Mouse (Mus musculus) skeletal muscle tissue, postnatal 0 days (tissue): ENCODE data around the gene Zfp324. TPM values are rescaled to one million over a fixed set of nuclear protein-coding genes. Genes with fewer than 3 reads are reported as not detected.

Source experiments
- polyA plus RNA-seq: library from polyadenylated mRNA; unstranded; fragments of >200 nt; fragmentation: Nextera tagmentation; extraction: Ambion mirVana; gene quantifications from 2 replicates; pipeline ENCODE4 v1.2.1, GENCODE M21; 2015

Zfp324 gene
- 3.5 and 3.7 TPM in 2 replicates for polyA plus RNA-seq

GRCm38 (mm10) chr7:12965678-12966091 lies at the start of gene Zfp324:
TSS of gene Zfp324 (plus strand) at chr7:12965838.

DNA sequence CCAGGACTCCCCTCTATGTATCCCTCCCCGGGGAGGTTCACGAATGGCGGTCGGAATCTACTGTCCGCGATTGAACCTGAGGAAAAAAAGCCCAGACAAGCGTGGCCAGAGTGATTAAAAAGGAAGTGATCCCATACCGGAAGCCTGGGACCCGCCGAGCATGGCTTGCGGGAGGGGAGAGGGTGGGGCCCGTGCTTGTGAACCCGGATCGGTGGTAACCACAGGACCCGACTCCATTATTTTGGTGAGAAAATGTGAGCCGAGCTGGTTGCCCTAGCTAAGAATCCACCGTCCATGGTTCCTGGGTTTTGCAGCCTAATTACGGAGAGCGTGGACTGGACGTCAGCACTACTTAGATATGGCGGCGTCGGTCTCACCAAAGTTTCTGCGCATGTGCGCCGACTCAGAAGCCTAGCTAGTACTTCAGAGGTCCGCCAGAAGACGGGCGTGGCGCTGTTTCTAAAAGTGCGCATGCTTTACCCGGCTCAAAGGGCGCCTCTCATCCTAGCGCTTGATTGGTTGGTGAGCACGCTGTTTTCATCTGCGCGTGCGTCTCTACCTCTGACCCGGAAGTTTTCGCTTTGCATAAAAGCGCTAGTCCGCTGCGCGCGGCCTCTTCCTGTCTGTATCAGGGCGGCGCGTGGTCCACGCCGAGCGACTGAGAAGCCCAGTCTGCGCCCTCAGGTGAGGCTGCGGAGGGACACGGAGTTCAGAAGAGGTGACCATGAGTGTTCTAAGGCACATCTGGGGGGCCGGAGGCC lies 43.8 kb upstream of the Zfp324 start, which contains the start of gene Rps5:
Rps5 (plus strand) TSS at position 586 of the 761 bp plus-strand sequence.

DNA sequence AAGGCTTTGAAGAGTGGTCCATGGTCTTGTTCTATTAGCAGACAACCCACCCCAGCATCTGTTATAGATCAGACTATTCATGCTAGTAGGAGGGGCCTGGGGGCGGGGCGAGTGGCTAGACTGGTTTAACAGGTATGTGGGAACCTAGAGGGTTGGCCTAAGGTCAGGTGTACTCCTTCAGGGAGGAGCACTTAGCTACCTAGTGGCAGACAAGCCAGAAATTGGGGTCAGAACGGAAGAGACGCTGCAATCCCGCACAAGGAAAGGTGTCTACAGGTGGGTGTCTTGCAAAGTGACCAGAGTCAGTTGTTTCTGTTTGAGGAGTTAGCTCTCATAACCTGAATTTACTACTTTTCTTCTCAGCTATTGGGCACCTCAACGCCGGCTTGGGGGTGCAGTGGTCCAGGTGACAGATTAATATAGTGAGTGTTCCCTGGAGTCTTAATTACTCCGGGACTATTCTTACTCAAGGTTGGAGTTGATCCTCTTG lies 38.4 kb upstream of the Zfp324 start, which contains the start of gene Rnf225:
Rnf225 (plus strand) TSS at position 226 of the 490 bp plus-strand sequence.

GRCm38 (mm10) chr7:12977682-12978389 lies 12.2 kb downstream of the Zfp324 start, which contains the start of gene Zfp446:
TSS of gene Zfp446 (plus strand) at chr7:12977848.

GRCm38 (mm10) chr7:12998053-12998452 lies 32.4 kb downstream of the Zfp324 start, which contains the start of gene Slc27a5:
TSS of gene Slc27a5 (minus strand) at chr7:12998192.

DNA sequence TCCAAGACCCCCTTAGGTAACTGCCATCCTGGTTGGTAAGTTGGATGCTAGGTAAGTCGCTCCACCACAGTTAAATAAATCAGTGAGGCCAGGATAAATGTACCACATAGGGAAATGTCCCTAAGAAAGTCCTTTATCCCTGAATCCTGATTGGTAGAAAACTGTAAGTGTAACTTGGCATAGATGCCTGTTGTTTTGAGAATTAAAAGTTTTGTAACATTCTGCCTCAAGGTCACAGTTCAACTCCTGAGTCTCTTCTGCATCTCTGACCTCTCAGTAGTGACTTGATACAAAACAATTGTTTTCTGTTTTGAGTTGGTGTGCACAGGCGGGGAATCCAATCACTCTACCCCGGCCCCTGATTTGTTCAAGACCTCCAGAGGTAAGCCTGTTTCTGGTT lies 33.2 kb downstream of the Zfp324 start, which contains the start of gene Trim28:
Trim28 (plus strand) TSS at position 264 of the 400 bp plus-strand sequence.

GRCm38 (mm10) chr7:13010005-13010908 lies 44.6 kb downstream of the Zfp324 start, which contains the start of gene Zbtb45:
TSS of gene Zbtb45 (minus strand) at chr7:13010034.

Other genes with a start within 250 kb of the Zfp324 start
- not detected in 2 replicates for gene Vmn2r56, start 230.8 kb upstream of the Zfp324 start, polyA plus RNA-seq
- gene Zscan18, start 162.2 kb upstream of the Zfp324 start, polyA plus RNA-seq: 5.5 and 6.5 TPM in 2 replicates
- gene Zfp329, start 147.0 kb upstream of the Zfp324 start, polyA plus RNA-seq: 6.8 and 7.2 TPM in 2 replicates
- 15.4 and 16.0 TPM in 2 replicates for gene Zfp110, start 131.1 kb upstream of the Zfp324 start, polyA plus RNA-seq
- 1.4 and 1.6 TPM in 2 replicates for gene Zfp128, start 84.7 kb upstream of the Zfp324 start, polyA plus RNA-seq
- gene Zscan22, start 68.0 kb upstream of the Zfp324 start, polyA plus RNA-seq: 3.4 and 3.5 TPM in 2 replicates
- 512 and 672 TPM in 2 replicates for gene Rps5, start 43.5 kb upstream of the Zfp324 start, polyA plus RNA-seq
- 0.15 and 1.4 TPM in 2 replicates for gene Rnf225, start 38.4 kb upstream of the Zfp324 start, polyA plus RNA-seq
- 2.3 and 2.8 TPM in 2 replicates for gene Zfp446, start 12.0 kb downstream of the Zfp324 start, polyA plus RNA-seq
- 0.28 TPM in 1 of 2 replicates, not detected in the other for gene Slc27a5, start 32.4 kb downstream of the Zfp324 start, polyA plus RNA-seq
- 76.9 and 85.0 TPM in 2 replicates for gene Trim28, start 33.3 kb downstream of the Zfp324 start, polyA plus RNA-seq
- gene Zbtb45, start 44.2 kb downstream of the Zfp324 start, polyA plus RNA-seq: 8.3 and 8.9 TPM in 2 replicates
- gene Chmp2a, start 69.0 kb downstream of the Zfp324 start, polyA plus RNA-seq: 150 and 176 TPM in 2 replicates
- gene Ube2m, start 72.4 kb downstream of the Zfp324 start, polyA plus RNA-seq: 117 and 128 TPM in 2 replicates
- gene Mzf1, start 88.9 kb downstream of the Zfp324 start, polyA plus RNA-seq: 0.94 and 0.99 TPM in 2 replicates
- gene Vmn1r85, start 129.3 kb downstream of the Zfp324 start, polyA plus RNA-seq: not detected in 2 replicates
- not detected in 2 replicates for gene Vmn1r86, start 154.1 kb downstream of the Zfp324 start, polyA plus RNA-seq
- not detected in 2 replicates for gene Vmn1r87, start 174.3 kb downstream of the Zfp324 start, polyA plus RNA-seq
- not detected in 2 replicates for gene Vmn1r88, start 193.7 kb downstream of the Zfp324 start, polyA plus RNA-seq
- gene Vmn1r89, start 247.2 kb downstream of the Zfp324 start, polyA plus RNA-seq: not detected in 2 replicates